Mouse (Mus musculus) G1E (cell line): ENCODE results near the gene Tarm1. TPM values are rescaled to one million over a fixed set of nuclear protein-coding genes. Genes with fewer than 3 reads are reported as not detected.

Experiments used
- ATAC-seq: 2 replicates; pipeline ENCODE4 v1.8.0; 2016; ENCODE audit warnings: mild to moderate bottlenecking; ENCODE audit not compliant: insufficient number of reproducible peaks, poor library complexity, low FRiP score, severe bottlenecking; ENCODE audit errors: extremely low read depth
- DNase-seq: peaks from one replicate; pipeline ENCODE4 v3.0.0; 2012; ENCODE audit warnings: low spot score
- H3K27me3 ChIP-seq: 2 replicates; pipeline ENCODE4 v1.6.1; 2012; ENCODE audit warnings: mild to moderate bottlenecking, low read length, inconsistent platforms; ENCODE audit not compliant: insufficient read depth
- H3K36me3 ChIP-seq: replicated peaks from 2 replicates; pipeline ENCODE3; 2012; ENCODE audit warnings: mild to moderate bottlenecking, inconsistent platforms
- H3K4me1 ChIP-seq: 2 replicates; pipeline ENCODE4 v1.6.1; 2012; ENCODE audit warnings: low read depth, low read length, inconsistent platforms, mixed read lengths; ENCODE audit not compliant: insufficient read depth
- H3K4me3 ChIP-seq: 2 replicates; pipeline ENCODE4 v1.5.1; 2012; ENCODE audit warnings: low read depth, mild to moderate bottlenecking, inconsistent platforms, low read length, moderate library complexity, mixed read lengths
- H3K9me3 ChIP-seq: replicated peaks from 2 replicates; pipeline ENCODE4 v1.6.1; 2012; ENCODE audit warnings: inconsistent platforms
- CTCF ChIP-seq: IDR thresholded peaks from 2 replicates; pipeline ENCODE4 v1.5.1; 2012; ENCODE audit warnings: low read depth, low read length, inconsistent platforms, mixed read lengths
- GATA1 ChIP-seq: IDR thresholded peaks from 2 replicates; pipeline ENCODE4 v1.6.1; 2012; ENCODE audit warnings: borderline replicate concordance, low read length, inconsistent platforms, mixed read lengths
- GATA2 ChIP-seq: IDR thresholded peaks from 2 replicates; pipeline ENCODE4 v1.6.1; 2012; ENCODE audit warnings: low read depth, low read length, inconsistent platforms, borderline replicate concordance
- POLR2AphosphoS5 ChIP-seq: IDR thresholded peaks from 2 replicates; pipeline ENCODE4 v1.6.1; 2012; ENCODE audit warnings: low read depth, low read length, inconsistent platforms; ENCODE audit not compliant: insufficient replicate concordance
- TAL1 ChIP-seq: conservative IDR thresholded peaks from 2 replicates; pipeline ENCODE4 v1.6.1; 2012; ENCODE audit warnings: low read depth, low read length, inconsistent platforms, mixed read lengths
- polyA plus RNA-seq: library from polyadenylated mRNA; stranded (reverse); fragments of >175 nt; gene quantifications from 2 replicates; pipeline ENCODE4 v1.2.3, GENCODE M21; 2012
- total RNA-seq, 2 experiments: library from RNA; stranded (forward) in 1 of 2; stranded (reverse) in 1 of 2; fragments of 200-1000 nt in 1 of 2; fragments of >200 nt in 1 of 2; fragmentation: Nextera tagmentation in 1 of 2; gene quantifications; 2 replicates each; pipeline ENCODE4 v1.2.3; 2014 to 2017

Gene Tarm1
- total and polyA plus RNA-seq, 3 experiments = 1.3 TPM; not detected in 2

DNA sequence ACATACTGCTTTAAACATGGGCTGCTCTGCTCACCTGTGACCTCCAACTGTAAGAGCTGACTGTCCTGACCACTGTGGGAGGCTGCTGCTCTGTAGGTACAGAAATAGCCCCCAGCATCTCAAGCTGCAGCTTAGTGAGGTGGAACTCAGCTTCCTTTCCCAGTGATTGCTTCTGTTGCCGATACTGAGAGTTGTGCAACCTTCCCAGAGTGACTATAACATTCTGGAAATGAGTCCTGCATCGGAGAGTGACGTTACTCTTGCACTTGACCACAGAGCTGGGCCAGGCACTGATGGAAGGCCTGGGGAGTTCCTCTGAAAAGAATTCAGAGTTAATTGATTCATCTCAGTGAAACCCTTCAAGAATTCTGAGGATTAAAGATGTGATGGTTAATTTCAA, 29.6 kb downstream of the Tarm1 start:
- Histone ChIP-seq H3K4me1 (no peaks in the 10 kb centered on the region), H3K4me3 (no peak overlapping the region), H3K27me3 (peaks cover 2% of the 10 kb centered on the region; the same call in 1 of the 2 replicates), H3K36me3 (no peaks in the 10 kb centered on the region), H3K9me3 (no peaks in the 10 kb centered on the region)
- DNase-seq (no peak), ATAC-seq (no peak)
- TF ChIP-seq CTCF (no peak), TAL1 (no peak), GATA1 (no peak), GATA2 (no peak), POLR2AphosphoS5 (no peak)

DNA sequence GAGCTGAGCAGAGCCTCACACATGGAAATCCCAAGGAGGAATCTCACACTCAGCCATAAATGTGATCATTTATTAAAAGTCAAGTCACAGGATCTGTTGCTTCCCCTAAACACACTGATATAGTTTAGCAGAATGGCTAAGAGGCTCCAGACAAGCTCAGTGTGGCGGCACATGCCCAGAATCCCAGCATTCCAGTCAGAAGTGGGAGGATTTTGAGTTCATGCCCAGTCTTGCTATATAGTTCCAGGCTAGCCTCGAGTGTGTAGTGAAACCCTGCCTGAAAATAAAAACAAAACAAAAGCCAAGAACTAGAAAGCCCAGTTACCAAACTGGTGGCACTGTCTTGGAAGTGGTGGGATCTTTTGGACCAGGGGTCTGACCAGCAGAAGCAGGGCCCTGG, 33.8 kb downstream of the Tarm1 start:
- no peaks in the 10 kb centered on the region for H3K4me1 ChIP-seq
- no peak overlapping the region for H3K4me3 ChIP-seq
- DNase-seq (no peak), ATAC-seq (no peak)
- H3K36me3 ChIP-seq = no peaks in the 10 kb centered on the region
- no peak for TF ChIP-seq POLR2AphosphoS5
- TF ChIP-seq TAL1 = no peak
- no peak for TF ChIP-seq CTCF
- TF ChIP-seq GATA1 = no peak
- TF ChIP-seq GATA2 = no peak
- H3K9me3 ChIP-seq = no peaks in the 10 kb centered on the region
- H3K27me3 ChIP-seq = no peaks in the 10 kb centered on the region

DNA sequence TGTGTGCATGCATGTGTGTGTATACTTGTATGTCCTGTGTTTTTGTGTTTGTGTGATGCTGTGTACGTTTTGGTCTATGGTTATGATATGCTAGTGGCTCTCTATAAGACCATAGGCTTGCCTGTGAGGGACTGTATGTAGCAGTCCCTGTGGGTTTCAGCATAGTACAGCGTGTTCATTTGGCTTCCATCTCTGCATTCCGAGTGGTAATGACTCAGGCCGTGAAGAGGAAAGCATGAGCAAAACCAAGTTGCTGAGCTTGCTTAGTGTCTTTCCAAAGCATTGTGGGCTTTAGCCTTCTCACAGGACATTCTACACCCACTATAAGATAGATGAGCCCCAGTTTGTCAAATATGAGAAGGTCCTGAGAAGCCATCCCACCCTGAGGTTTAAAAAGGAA, 39.1 kb downstream of the Tarm1 start:
- H3K9me3 ChIP-seq = no peaks in the 10 kb centered on the region
- DNase-seq = no peak
- no peak for ATAC-seq
- no peaks in the 10 kb centered on the region for H3K36me3 ChIP-seq
- H3K27me3 ChIP-seq = no peaks in the 10 kb centered on the region; the same call in 1 of the 2 replicates
- no peak for TF ChIP-seq CTCF
- TF ChIP-seq POLR2AphosphoS5 = no peak
- no peak for TF ChIP-seq GATA2
- no peak for TF ChIP-seq GATA1
- no peak for TF ChIP-seq TAL1
- H3K4me1 ChIP-seq = no peaks in the 10 kb centered on the region
- H3K4me3 ChIP-seq = no peak overlapping the region

DNA sequence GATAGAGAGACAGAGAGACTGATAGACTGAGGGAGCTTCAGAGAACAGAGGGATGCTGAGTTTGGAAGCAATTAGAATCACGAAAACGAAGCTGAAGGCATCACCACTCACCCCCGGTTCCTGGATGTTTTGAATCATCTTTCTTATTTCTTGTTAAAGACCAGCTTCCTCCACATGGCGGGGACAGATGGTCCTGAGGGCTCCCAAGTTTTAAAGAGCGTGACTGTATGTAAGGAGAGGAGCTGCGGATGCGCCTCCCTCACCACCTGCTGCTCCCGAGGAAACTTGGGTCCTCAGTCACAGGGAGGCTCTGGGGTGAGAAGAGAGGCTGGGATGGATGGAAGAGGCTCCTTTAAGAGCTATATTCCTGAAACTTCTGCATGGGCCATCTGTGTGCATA, 42.2 kb downstream of the Tarm1 start:
- Histone ChIP-seq H3K9me3 (no peaks in the 10 kb centered on the region), H3K36me3 (no peaks in the 10 kb centered on the region), H3K4me3 (no peak overlapping the region), H3K27me3 (no peaks in the 10 kb centered on the region; the same call in 1 of the 2 replicates), H3K4me1 (no peaks in the 10 kb centered on the region)
- ATAC-seq (no peak), DNase-seq (no peak)
- TF ChIP-seq GATA2 (no peak), GATA1 (no peak), TAL1 (no peak), POLR2AphosphoS5 (no peak), CTCF (no peak)

DNA sequence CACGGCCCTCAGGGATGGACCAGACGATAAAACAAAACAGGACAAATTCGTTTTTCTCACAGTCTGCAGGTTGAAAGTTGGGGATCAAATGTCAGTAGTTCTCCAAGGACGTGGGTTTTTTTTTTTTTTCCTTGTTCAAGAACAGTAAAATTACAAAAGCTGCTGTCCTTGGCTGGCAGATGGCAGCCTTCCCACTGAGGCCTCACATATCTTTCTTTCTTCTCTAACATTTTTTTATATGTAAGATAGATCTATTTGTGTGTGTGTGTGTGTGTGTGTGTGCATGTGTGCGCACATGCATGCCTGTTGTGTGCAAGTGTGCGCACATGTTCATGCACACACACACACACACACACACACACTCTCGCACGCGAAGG, 44.6 kb downstream of the Tarm1 start:
- H3K9me3 ChIP-seq = no peaks in the 10 kb centered on the region
- TF ChIP-seq GATA2 (no peak), POLR2AphosphoS5 (no peak), CTCF (no peak), GATA1 (no peak), TAL1 (no peak)
- H3K4me3 ChIP-seq = no peak overlapping the region
- no peak for DNase-seq
- ATAC-seq = no peak
- no peaks in the 10 kb centered on the region for H3K36me3 ChIP-seq
- H3K4me1 ChIP-seq = no peaks in the 10 kb centered on the region
- H3K27me3 ChIP-seq = no peaks in the 10 kb centered on the region

DNA sequence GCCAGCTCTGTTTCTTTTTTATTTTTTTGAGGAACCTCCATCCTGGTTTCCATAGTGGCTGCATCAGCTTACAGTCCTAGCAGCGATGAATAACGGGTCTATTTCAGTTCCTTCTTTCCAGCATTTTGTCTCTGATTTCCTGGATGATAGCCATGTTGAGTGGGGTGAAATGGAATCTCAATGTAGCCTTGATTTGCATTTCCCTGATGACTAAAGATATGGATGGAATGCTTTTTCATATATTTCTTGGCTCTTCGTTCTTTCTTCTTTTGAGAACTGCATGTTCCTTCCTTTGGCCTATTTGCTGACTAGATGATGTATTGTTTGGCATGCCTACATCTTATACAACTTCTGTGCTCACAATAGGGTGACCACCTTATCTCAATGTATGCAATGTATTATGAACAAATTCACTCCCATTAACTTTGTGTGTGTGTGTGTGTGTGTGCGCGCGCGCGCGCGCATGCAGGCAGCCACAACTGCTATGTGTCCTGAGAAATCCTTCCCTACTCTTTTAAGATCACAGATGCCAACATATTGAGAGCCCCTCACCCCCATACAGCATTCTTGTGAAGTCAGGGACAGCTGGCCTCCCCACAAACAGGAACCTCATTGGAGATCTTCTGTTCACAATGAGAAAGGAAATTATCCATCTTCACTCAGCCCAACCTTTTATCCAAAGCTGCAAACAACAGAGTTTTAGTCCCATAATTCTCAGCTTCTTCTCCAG, 45.1 kb downstream of the Tarm1 start:
- DNase-seq = no peak
- Histone ChIP-seq H3K27me3 (no peaks in the 10 kb centered on the region), H3K4me1 (no peaks in the 10 kb centered on the region), H3K36me3 (no peaks in the 10 kb centered on the region), H3K9me3 (no peaks in the 10 kb centered on the region), H3K4me3 (no peak overlapping the region)
- TF ChIP-seq GATA1 (no peak), CTCF (no peak), TAL1 (no peak), GATA2 (no peak), POLR2AphosphoS5 (no peak)
- ATAC-seq = no peak

DNA sequence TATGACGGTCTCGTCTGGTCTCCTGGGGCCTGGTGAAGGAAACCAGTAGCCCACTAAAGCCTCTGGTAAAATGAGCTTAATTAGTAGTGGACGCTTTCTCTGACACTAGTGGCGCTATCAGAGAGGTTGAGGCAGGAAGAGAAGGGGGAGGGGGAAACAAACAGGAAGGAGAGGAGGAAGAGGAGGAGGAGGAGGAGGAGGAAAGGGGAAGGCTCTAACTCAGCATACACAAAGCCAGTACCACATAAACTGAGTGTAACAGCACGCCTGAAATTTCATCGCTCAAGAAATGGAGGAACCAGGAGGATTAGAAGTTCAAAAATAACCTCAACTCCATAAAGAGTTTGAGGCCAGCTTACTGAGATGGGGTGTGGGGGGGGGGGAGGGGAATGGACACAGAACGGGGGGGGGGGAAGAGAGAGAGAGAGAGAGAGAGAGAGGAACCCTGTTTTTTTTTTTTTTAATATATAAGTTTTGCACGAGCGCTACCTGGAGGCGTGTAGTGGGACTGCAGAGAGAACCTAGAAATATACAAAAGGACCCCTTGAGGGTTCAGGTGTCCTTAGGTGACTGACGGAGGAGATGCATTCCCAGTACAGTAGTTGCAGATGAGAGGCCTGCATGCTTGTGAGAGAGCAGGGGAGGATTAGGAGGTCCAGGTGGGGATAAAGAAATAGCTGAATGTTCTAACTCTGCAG, 48.8 kb downstream of the Tarm1 start:
- ATAC-seq = no peak
- no peak for DNase-seq
- Histone ChIP-seq H3K36me3 (no peaks in the 10 kb centered on the region), H3K27me3 (no peaks in the 10 kb centered on the region), H3K4me1 (no peaks in the 10 kb centered on the region), H3K9me3 (no peaks in the 10 kb centered on the region), H3K4me3 (no peak overlapping the region)
- TF ChIP-seq CTCF (no peak), GATA1 (no peak), TAL1 (no peak), POLR2AphosphoS5 (no peak), GATA2 (no peak)
